Mouse (Mus musculus): Measurements from ENCODE around the gene Auts2. TPM values are rescaled to one million over a fixed set of nuclear protein-coding genes. Genes with fewer than 3 reads are reported as not detected.

Gene Auts2
- total RNA-seq, 1 experiment from 2014 or later = 1.9 TPM

GRCm38 (mm10) chr5:131781063-131781462, 762.1 kb downstream of the Auts2 start:
- no peak for ATAC-seq (replicated peaks in 1 of 2; ENCODE audit: insufficient read depth in 1 of 2, low FRiP score in 2 of 2, low TSS enrichment in 1 of 2, low read depth in 1 of 2, poor library complexity in 2 of 2, severe bottlenecking in 2 of 2)

DNA sequence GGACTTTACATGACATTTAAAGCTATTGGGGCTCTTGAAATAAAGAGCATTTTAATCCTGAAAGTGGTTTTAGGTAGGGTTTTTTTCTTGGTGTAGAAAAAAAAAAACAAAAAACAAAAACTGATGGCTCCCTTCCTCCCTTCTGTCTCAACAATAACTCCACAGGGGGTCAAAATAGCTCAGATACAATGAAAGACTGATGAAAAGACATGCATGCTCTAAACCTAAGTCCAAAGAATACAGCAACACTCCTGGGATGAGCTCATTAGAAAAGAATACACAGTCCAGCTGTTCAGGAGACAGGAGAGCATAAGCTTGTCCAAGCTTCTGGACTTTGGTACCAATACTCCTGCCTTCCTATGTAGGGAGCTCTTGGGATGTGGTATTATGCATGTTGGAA, 764.0 kb downstream of the Auts2 start:
- no peak for ATAC-seq (replicated peaks in 1 of 2; ENCODE audit: insufficient read depth in 1 of 2, low FRiP score in 2 of 2, low TSS enrichment in 1 of 2, low read depth in 1 of 2, poor library complexity in 2 of 2, severe bottlenecking in 2 of 2)

GRCm38 (mm10) chr5:131775672-131776071, 767.5 kb downstream of the Auts2 start:
- no peak for ATAC-seq (replicated peaks in 1 of 2; ENCODE audit: insufficient read depth in 1 of 2, low FRiP score in 2 of 2, low TSS enrichment in 1 of 2, low read depth in 1 of 2, poor library complexity in 2 of 2, severe bottlenecking in 2 of 2)

GRCm38 (mm10) chr5:131775222-131775621, 767.9 kb downstream of the Auts2 start:
- no peak for ATAC-seq (replicated peaks in 1 of 2; ENCODE audit: insufficient read depth in 1 of 2, low FRiP score in 2 of 2, low TSS enrichment in 1 of 2, low read depth in 1 of 2, poor library complexity in 2 of 2, severe bottlenecking in 2 of 2)

GRCm38 (mm10) chr5:131774792-131775191, 768.4 kb downstream of the Auts2 start:
- ATAC-seq (replicated peaks in 1 of 2; ENCODE audit: insufficient read depth in 1 of 2, low FRiP score in 2 of 2, low TSS enrichment in 1 of 2, low read depth in 1 of 2, poor library complexity in 2 of 2, severe bottlenecking in 2 of 2) = no peak

DNA sequence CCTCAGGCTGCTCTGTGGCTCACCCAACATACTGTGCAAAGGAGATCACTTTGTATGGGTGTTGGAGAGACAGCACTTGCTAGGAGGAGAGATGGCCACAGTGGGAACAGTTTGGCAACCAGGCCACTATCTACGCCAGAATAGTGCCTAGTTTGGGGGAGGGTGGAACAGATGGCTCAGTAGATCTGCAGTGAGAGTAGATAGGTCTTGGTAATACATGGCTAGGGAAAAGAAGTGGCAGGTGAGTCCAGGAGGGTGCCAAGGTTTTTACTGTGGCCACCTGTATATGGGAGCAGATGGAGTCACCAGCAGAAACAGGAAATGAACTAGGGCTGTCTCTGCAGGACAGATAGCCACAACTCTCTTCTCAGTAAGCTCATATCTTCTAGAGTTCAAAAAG, 770.5 kb downstream of the Auts2 start:
- ATAC-seq (replicated peaks in 1 of 2; ENCODE audit: insufficient read depth in 1 of 2, low FRiP score in 2 of 2, low TSS enrichment in 1 of 2, low read depth in 1 of 2, poor library complexity in 2 of 2, severe bottlenecking in 2 of 2) = no peak

DNA sequence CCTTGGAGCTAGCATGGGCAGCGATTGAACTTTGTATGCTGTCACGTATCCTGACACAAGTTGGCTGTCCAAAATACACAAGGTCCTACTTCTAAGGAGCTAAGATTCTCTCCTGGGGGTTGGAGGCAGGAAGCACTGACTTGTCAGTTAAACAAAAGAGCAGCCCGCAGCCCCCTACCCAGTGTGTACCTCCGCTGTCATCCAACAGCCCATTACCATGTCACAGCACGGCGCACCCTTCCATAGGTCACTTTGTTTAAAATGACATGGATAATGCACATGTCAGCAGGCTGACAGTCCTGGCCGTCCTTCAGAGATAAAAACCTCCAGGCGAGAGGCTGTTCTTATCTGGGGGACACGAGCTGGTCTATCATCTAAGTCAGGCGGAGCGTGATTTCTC, 773.9 kb downstream of the Auts2 start:
- ATAC-seq (replicated peaks in 1 of 2; ENCODE audit: insufficient read depth in 1 of 2, low FRiP score in 2 of 2, low TSS enrichment in 1 of 2, low read depth in 1 of 2, poor library complexity in 2 of 2, severe bottlenecking in 2 of 2) = no peak

DNA sequence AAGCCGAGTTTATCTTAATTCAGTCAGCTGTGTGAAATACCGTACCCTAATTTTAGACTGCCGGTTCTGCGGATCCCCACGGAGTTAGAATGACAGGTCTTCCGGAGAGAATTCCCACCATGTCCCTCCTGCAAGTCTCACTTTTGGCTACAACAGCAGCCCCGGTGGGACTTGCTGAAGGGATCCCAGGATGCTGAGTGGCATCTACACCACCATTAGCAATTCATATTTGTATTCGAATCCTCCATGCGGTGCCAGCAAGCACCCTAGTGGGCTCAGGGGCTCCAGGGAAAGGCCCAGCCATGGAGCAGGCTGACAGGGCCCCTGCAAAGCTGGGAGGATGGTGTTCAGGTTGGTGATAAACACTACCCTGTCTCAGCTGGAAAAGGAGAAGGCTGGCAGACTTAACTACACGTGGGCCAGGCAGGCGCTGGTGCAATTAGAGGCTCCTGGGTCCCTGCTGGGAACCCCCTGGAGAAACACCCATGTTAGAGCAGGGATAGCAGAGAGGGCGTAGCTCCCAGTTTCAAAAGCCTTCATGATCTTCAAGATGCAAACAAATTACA, 775.4 kb downstream of the Auts2 start:
- no peak for ATAC-seq (replicated peaks in 1 of 2; ENCODE audit: insufficient read depth in 1 of 2, low FRiP score in 2 of 2, low TSS enrichment in 1 of 2, low read depth in 1 of 2, poor library complexity in 2 of 2, severe bottlenecking in 2 of 2)

DNA sequence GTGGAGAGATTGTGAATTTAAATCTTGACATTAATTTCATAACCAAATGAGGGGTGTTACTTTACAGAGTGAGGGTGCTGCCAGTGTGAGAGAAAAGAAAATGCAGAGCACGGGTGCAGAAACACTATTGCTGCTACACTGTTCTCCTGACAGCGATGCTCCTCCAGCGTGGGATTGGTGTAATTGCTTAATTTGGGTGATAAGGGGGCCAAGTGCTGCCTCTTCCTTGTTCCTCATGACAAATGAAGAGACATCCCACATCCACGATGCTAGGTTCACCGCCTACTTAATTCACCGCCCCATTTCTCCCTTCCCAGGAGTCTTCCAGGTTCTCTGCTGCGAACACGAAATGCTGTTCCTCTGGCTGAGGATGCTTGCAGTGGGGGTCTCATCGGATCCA, 776.0 kb downstream of the Auts2 start:
- no peak for ATAC-seq (replicated peaks in 1 of 2; ENCODE audit: insufficient read depth in 1 of 2, low FRiP score in 2 of 2, low TSS enrichment in 1 of 2, low read depth in 1 of 2, poor library complexity in 2 of 2, severe bottlenecking in 2 of 2)

DNA sequence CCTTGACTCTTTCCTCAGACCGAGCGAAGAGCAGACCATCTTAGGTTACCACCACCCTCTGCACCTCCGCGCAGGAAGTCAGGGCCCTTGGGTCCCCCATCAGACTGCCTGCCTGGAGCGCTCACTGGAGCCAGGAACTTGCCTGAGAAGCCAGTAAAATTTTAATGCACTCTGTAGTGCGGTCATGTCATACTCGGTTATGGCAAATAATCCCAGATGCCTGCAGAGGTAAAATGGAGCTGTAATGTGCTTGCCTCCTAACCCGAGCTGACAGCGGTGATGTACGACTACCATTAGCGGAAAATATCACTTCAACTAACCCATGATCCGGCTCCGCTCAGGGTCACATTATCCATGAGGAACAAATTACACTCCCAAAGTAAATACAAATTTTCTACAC, 783.7 kb downstream of the Auts2 start:
- ATAC-seq (replicated peaks in 1 of 2; ENCODE audit: insufficient read depth in 1 of 2, low FRiP score in 2 of 2, low TSS enrichment in 1 of 2, low read depth in 1 of 2, poor library complexity in 2 of 2, severe bottlenecking in 2 of 2) = no peak

DNA sequence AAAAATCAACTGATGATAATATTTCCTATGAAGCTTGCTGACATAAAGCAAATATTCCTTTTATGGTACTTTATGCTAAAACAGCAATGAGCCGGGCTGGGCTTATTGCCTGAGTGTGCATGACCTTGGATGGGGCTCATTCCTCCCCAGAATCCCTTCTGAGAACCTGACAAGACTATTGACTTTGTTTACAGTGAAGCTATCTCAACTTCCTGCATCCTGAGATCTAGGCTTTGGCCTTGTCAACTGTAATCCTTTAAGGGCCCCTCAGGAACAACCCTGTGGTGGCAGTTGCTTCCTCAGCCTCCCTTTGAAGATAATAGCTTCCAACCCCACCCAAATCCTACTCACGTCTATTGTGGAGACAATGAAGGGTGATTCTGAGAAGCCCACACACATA, 792.8 kb downstream of the Auts2 start:
- ATAC-seq (replicated peaks in 1 of 2; ENCODE audit: insufficient read depth in 1 of 2, low FRiP score in 2 of 2, low TSS enrichment in 1 of 2, low read depth in 1 of 2, poor library complexity in 2 of 2, severe bottlenecking in 2 of 2) = no peak

DNA sequence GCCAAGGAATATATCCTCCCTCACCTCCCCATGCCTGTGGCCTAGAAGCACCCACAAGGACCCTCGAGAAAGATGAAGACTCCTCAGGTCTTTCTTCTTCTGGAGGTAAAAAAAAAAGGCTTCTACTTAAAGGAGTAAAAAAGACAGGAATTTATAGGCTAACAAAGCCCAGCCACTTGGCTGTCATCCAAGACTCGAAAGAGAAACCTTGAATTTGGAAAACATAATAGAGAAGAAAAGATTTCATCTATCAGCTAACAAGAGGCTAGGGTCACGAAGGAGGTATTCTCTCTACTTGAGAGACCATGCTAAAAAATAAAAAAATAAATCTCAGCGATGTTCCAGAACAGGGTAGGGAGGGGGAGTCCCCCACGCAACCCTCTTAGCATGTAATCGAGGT, 793.9 kb downstream of the Auts2 start:
- ATAC-seq (replicated peaks in 1 of 2; ENCODE audit: insufficient read depth in 1 of 2, low FRiP score in 2 of 2, low TSS enrichment in 1 of 2, low read depth in 1 of 2, poor library complexity in 2 of 2, severe bottlenecking in 2 of 2) = no peak

DNA sequence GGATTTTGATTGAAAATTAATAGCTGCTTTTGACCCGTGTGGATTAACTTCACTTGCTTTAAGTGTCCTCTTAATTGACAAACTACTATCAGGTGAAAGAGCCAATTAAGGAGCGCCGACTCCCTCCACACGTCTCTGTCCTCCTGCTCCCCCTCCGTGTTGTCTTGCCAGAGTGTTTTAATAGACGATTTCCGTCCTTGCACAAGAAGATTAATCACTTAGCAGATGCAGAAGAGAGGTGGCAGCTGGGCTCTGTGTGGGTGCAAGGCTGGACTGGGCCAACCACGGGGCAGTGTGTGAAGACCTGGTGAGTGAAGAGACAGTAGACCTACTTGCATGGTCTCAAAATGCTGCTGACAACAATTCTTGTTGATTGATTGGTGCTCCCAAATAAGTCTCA, 800.1 kb downstream of the Auts2 start:
- ATAC-seq (replicated peaks in 1 of 2; ENCODE audit: insufficient read depth in 1 of 2, low FRiP score in 2 of 2, low TSS enrichment in 1 of 2, low read depth in 1 of 2, poor library complexity in 2 of 2, severe bottlenecking in 2 of 2) = no peak

- no peak for ATAC-seq (replicated peaks in 1 of 2; ENCODE audit: insufficient read depth in 1 of 2, low FRiP score in 2 of 2, low TSS enrichment in 1 of 2, low read depth in 1 of 2, poor library complexity in 2 of 2, severe bottlenecking in 2 of 2)
Observed at GRCm38 (mm10) chr5:131737476-131737875, 805.7 kb downstream of the Auts2 start.

GRCm38 (mm10) chr5:131733324-131733660, 809.9 kb downstream of the Auts2 start:
- no peak for ATAC-seq (replicated peaks in 1 of 2; ENCODE audit: insufficient read depth in 1 of 2, low FRiP score in 2 of 2, low TSS enrichment in 1 of 2, low read depth in 1 of 2, poor library complexity in 2 of 2, severe bottlenecking in 2 of 2)

DNA sequence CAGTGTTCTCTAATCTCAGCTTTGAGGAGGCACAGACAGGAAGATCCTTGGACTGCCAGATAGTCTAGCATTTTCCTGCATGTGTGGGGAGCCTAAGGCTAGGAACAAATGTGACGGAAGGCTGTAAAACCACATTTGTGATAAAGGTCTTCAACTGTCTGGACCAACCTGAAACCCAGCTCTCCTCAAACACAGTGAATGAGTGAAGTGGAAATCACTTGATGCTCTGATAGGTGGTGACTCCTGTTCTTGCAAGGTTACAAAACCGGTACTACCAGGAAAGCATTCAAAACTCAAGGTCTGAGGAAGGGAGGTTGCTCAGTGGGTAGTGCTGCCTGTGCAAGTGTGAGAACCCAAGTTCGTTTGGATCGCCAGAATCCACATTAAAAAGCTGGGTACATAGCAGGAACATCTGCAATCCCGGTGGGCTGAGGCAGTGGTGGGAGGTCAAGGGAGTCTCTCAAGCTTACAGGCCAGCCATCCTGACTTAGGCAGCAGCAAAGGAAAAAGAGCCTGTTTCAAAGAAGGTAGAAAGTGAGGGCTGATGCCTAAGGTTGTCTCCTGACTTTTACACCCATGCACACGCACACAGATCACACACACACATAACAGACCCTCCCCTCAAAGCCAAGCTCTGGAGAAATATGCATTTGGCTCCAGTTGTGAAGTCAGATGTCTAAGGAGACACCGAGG, 810.4 kb downstream of the Auts2 start:
- no peak for ATAC-seq (replicated peaks in 1 of 2; ENCODE audit: insufficient read depth in 1 of 2, low FRiP score in 2 of 2, low TSS enrichment in 1 of 2, low read depth in 1 of 2, poor library complexity in 2 of 2, severe bottlenecking in 2 of 2)

DNA sequence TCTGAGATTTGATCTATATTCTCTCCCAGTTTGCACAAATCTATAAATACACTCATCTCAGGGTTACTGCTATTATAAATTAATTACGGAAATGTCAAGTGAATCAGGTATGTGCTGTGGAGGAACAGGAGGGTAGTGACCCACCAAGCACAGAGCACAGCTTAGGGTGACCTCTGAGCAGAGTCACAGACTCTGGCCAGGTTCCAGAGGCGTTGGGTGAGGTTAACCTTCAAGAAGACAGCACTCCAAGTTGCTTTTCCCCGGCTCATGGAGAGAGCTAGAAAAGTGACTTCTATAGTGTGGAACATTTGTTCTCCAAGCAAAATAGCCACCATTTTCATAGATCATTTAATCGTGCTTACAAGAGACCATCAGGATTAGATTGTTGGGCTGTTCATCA, 813.7 kb downstream of the Auts2 start:
- ATAC-seq (replicated peaks in 1 of 2; ENCODE audit: insufficient read depth in 1 of 2, low FRiP score in 2 of 2, low TSS enrichment in 1 of 2, low read depth in 1 of 2, poor library complexity in 2 of 2, severe bottlenecking in 2 of 2) = no peak

DNA sequence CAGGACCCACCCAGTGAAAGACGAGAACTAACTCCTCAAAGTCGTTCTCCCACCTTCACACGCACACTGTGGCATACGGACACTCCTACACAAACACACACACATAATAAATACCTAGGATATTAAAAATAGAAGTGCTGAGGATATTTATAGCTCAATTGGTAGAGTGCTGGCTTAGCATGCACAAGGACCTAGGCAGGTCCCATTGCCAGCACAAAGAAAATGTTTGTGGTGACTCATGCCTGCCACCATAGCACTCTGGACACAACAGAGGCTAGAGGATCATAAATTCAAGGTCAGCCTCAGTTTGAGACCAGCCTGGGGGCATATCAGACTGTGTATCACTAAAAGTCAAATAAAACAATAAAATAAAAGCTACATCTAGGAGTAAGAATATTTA, 815.2 kb downstream of the Auts2 start:
- no peak for ATAC-seq (replicated peaks in 1 of 2; ENCODE audit: insufficient read depth in 1 of 2, low FRiP score in 2 of 2, low TSS enrichment in 1 of 2, low read depth in 1 of 2, poor library complexity in 2 of 2, severe bottlenecking in 2 of 2)

GRCm38 (mm10) chr5:131724508-131724907, 818.6 kb downstream of the Auts2 start:
- no peak for ATAC-seq (replicated peaks in 1 of 2; ENCODE audit: insufficient read depth in 1 of 2, low FRiP score in 2 of 2, low TSS enrichment in 1 of 2, low read depth in 1 of 2, poor library complexity in 2 of 2, severe bottlenecking in 2 of 2)

All from hematopoietic stem cell, adult 5-6 weeks (primary cell).